ENCODE assay signal across 24 mouse cellular contexts in genomic region chr4:111455621-111456020, GRCm38 (mm10). TPM values are rescaled to one million over a fixed set of nuclear protein-coding genes. Genes with fewer than 3 reads are reported as not detected.
DNase-seq lines count a peak whose midpoint lies in the region; ATAC-seq and TF ChIP-seq lines count a peak whose summit lies in the region.
"Had no signal": no experiment of that assay in that cellular context is flagged by ENCODE, and none has a peak within 500 bp of the region (broad histone marks: within the 10 kb centered on the region; RNA-seq: fewer than 3 reads in every experiment).

No protein-coding gene starts in this region.

- 0 out of 2 replicates have a peak, but pooled peaks cover 3% of the 10 kb centered on the region for H3K4me1 ChIP-seq in forebrain, embryonic 12.5 days
- no peaks in the 10 kb centered on the region for H3K4me1 ChIP-seq in forebrain, embryonic 11.5 days (replicated peaks; ENCODE audit: control insufficient read depth, insufficient read depth, low read length)
- H3K4me1 ChIP-seq in liver, postnatal 0 days (ENCODE audit: insufficient read depth): no peaks in the 10 kb centered on the region
- H3K4me1 ChIP-seq in liver, embryonic 11.5 days (replicated peaks; ENCODE audit: control insufficient read depth, insufficient read depth, low read length): no peaks in the 10 kb centered on the region
- H3K4me1 ChIP-seq: liver, embryonic 13.5 days had no signal

- 0 out of 2 replicates have a peak, but pooled peaks have one; percentile 17 for ATAC-seq in forebrain, embryonic 12.5 days (ENCODE audit: low FRiP score)
- ATAC-seq in forebrain, embryonic 11.5 days (replicated peaks; ENCODE audit: low FRiP score): no peak
- ATAC-seq in liver, postnatal 0 days: peak; percentile 17; the same call in 1 of the 2 replicates
- no peak for ATAC-seq in liver, embryonic 11.5 days (replicated peaks; ENCODE audit: low FRiP score)
- peak; percentile 76 for ATAC-seq in common myeloid progenitor, adult 5-6 weeks (replicated peaks; ENCODE audit: low read depth, poor library complexity, severe bottlenecking)

- DNase-seq in forebrain, embryonic 11.5 days (ENCODE audit: low spot score): no peak
- DNase-seq in liver, postnatal 0 days: no peak
- DNase-seq in liver, embryonic 11.5 days (ENCODE audit: low spot score): no peak
- peak; percentile 77 for DNase-seq in splenic B cell, adult 2 months (ENCODE audit: low read depth, low spot score)
- DNase-seq in retina, embryonic 14.5 days (ENCODE audit: low spot score): no peak
- DNase-seq: adrenal gland, postnatal 14 days; cerebellum, adult 11-12 months; cerebellum, postnatal 25 days; gastrocnemius, adult 2 months; heart, adult 18-20 months; heart, postnatal 36 days; kidney, adult 8-10 months; kidney, postnatal 4 days; liver, embryonic 13.5 days; lung, postnatal 4 days; thymus, adult 2 months had no signal

- TF ChIP-seq EP300 in liver, postnatal 0 days (IDR thresholded peaks at IDR 0.05; ENCODE audit: low read depth): no peak

- H3K4me2 ChIP-seq in forebrain, embryonic 12.5 days: no peak overlapping the region
- H3K4me2 ChIP-seq in forebrain, embryonic 11.5 days (ENCODE audit: low read depth, low read length, severe bottlenecking): no peak overlapping the region
- no peak overlapping the region for H3K4me2 ChIP-seq in liver, postnatal 0 days (ENCODE audit: low read depth, low read length)
- H3K4me2 ChIP-seq in liver, embryonic 11.5 days: no peak overlapping the region
- H3K4me2 ChIP-seq: embryonic facial prominence, embryonic 15.5 days; heart, embryonic 13.5 days; limb, embryonic 12.5 days; liver, embryonic 13.5 days; lung, embryonic 15.5 days; midbrain, embryonic 11.5 days had no signal

- H3K9me3 ChIP-seq in forebrain, embryonic 12.5 days: no peaks in the 10 kb centered on the region
- no peaks in the 10 kb centered on the region for H3K9me3 ChIP-seq in forebrain, embryonic 11.5 days (ENCODE audit: control insufficient read depth, low read length)
- H3K9me3 ChIP-seq in liver, postnatal 0 days (ENCODE audit: low read length): no peaks in the 10 kb centered on the region
- no peaks in the 10 kb centered on the region for H3K9me3 ChIP-seq in liver, embryonic 11.5 days (ENCODE audit: control insufficient read depth, low read length)
- H3K9me3 ChIP-seq: embryonic facial prominence, embryonic 15.5 days; heart, embryonic 13.5 days; limb, embryonic 12.5 days; liver, embryonic 13.5 days; lung, embryonic 15.5 days had no signal

- 92% methylated on average over 5 of the region's 5 CpGs for WGBS in forebrain, embryonic 12.5 days
- WGBS in forebrain, embryonic 11.5 days: 91% methylated on average over 5 of the region's 5 CpGs
- WGBS in liver, postnatal 0 days (ENCODE audit: insufficient replicate concordance): 74% methylated on average over 5 of the region's 5 CpGs
- WGBS in liver, embryonic 11.5 days: 87% methylated on average over 5 of the region's 5 CpGs

- H3K9ac ChIP-seq in forebrain, embryonic 12.5 days: no peak overlapping the region
- H3K9ac ChIP-seq in forebrain, embryonic 11.5 days (ENCODE audit: low read length): no peak overlapping the region
- H3K9ac ChIP-seq in liver, postnatal 0 days (replicated peaks): no peak overlapping the region
- H3K9ac ChIP-seq in liver, embryonic 11.5 days (ENCODE audit: low read depth, low read length): no peak overlapping the region
- H3K9ac ChIP-seq: embryonic facial prominence, embryonic 15.5 days; heart, embryonic 13.5 days; limb, embryonic 12.5 days; liver, embryonic 13.5 days; lung, embryonic 15.5 days had no signal

- no peak overlapping the region for H3K27ac ChIP-seq in forebrain, embryonic 12.5 days
- H3K27ac ChIP-seq in forebrain, embryonic 11.5 days (ENCODE audit: low read depth, low read length): no peak overlapping the region
- H3K27ac ChIP-seq in liver, postnatal 0 days (ENCODE audit: low read depth): no peak overlapping the region
- no peak overlapping the region for H3K27ac ChIP-seq in liver, embryonic 11.5 days (ENCODE audit: low read depth, low read length)
- H3K27ac ChIP-seq: embryonic facial prominence, embryonic 15.5 days; gastrocnemius, adult 2 months; limb, embryonic 12.5 days; liver, embryonic 13.5 days; lung, embryonic 15.5 days had no signal

- no peak overlapping the region for H3K4me3 ChIP-seq in forebrain, embryonic 12.5 days (replicated peaks)
- H3K4me3 ChIP-seq in forebrain, embryonic 11.5 days (ENCODE audit: low read depth, low read length): no peak overlapping the region
- no peak overlapping the region for H3K4me3 ChIP-seq in liver, postnatal 0 days (ENCODE audit: low read depth, low read length)
- H3K4me3 ChIP-seq in liver, embryonic 11.5 days (ENCODE audit: low read depth, low read length): no peak overlapping the region
- H3K4me3 ChIP-seq: embryonic facial prominence, embryonic 15.5 days; gastrocnemius, adult 2 months; heart, embryonic 13.5 days; limb, embryonic 12.5 days; liver, embryonic 13.5 days; lung, embryonic 15.5 days had no signal

- no peak for TF ChIP-seq CTCF in liver, postnatal 0 days (IDR thresholded peaks at IDR 0.05; ENCODE audit: low read depth)

- peaks cover 59% of the 10 kb centered on the region for H3K36me3 ChIP-seq in forebrain, embryonic 12.5 days (replicated peaks)
- H3K36me3 ChIP-seq in forebrain, embryonic 11.5 days (ENCODE audit: control insufficient read depth, insufficient read depth, low read length): no peaks in the 10 kb centered on the region; the same call in 1 of the 2 replicates
- no peaks in the 10 kb centered on the region for H3K36me3 ChIP-seq in liver, postnatal 0 days (replicated peaks; ENCODE audit: insufficient read depth, low read length)
- 0 out of 2 replicates have a peak, but pooled peaks cover 2% of the 10 kb centered on the region for H3K36me3 ChIP-seq in liver, embryonic 11.5 days (ENCODE audit: control insufficient read depth, insufficient read depth, low read length)
- peaks cover 12% of the 10 kb centered on the region for H3K36me3 ChIP-seq in splenic B cell, adult 2 months (ENCODE audit: control insufficient read depth, insufficient read depth, low read length, poor library complexity, severe bottlenecking)
- H3K36me3 ChIP-seq: liver, embryonic 13.5 days had no signal

- H3K27me3 ChIP-seq in forebrain, embryonic 12.5 days: no peaks in the 10 kb centered on the region
- no peaks in the 10 kb centered on the region for H3K27me3 ChIP-seq in forebrain, embryonic 11.5 days (ENCODE audit: control insufficient read depth, insufficient read depth, low read length)
- H3K27me3 ChIP-seq in liver, postnatal 0 days (ENCODE audit: insufficient read depth, low read length): no peaks in the 10 kb centered on the region
- H3K27me3 ChIP-seq in liver, embryonic 11.5 days (replicated peaks; ENCODE audit: control insufficient read depth, insufficient read depth, low read length): no peaks in the 10 kb centered on the region
- H3K27me3 ChIP-seq in splenic B cell, adult 2 months (ENCODE audit: control insufficient read depth, insufficient read depth, low read length, poor library complexity, severe bottlenecking): no peaks in the 10 kb centered on the region
- H3K27me3 ChIP-seq: embryonic facial prominence, embryonic 15.5 days; heart, embryonic 13.5 days; limb, embryonic 12.5 days; liver, embryonic 13.5 days; lung, embryonic 15.5 days had no signal

RNA-seq across cellular contexts. Expression of gene Bend5, which starts 40.8 kb away (rescaled TPM):
- 44.4 and 46.5 TPM in 2 replicates for polyA plus RNA-seq in forebrain, embryonic 12.5 days (2016; fragmentation: Nextera tagmentation; extraction: Ambion mirVana)
- 33.1 and 34.4 TPM in 2 replicates for polyA plus RNA-seq in forebrain, embryonic 11.5 days (2014; fragmentation: Nextera tagmentation; extraction: Ambion mirVana)
- polyA plus RNA-seq in liver, postnatal 0 days (2015; fragmentation: Nextera tagmentation; extraction: Ambion mirVana): 1.2 and 1.4 TPM in 2 replicates
- polyA plus RNA-seq in liver, embryonic 11.5 days (2014; fragmentation: Nextera tagmentation; extraction: Ambion mirVana): 5.8 and 7.4 TPM in 2 replicates
- 3.3 and 6.2 TPM in 2 replicates for total RNA-seq in common myeloid progenitor, adult 5-6 weeks (2017)
- polyA plus RNA-seq: C2C12 had no signal

Comparison
In these comparisons a context has a peak if more than half of its experiments do, and no peak if none do; other contexts are left out.
1. ATAC-seq: peak in forebrain, embryonic 12.5 days (single experiment), liver, postnatal 0 days (single experiment) and common myeloid progenitor, adult 5-6 weeks (single experiment); none in forebrain, embryonic 11.5 days (single experiment) and liver, embryonic 11.5 days (single experiment).